Mouse (Mus musculus): ENCODE data around the gene Tm4sf4.

- TF ChIP-seq POLR2A (IDR thresholded peaks at IDR 0.05; ENCODE audit: low read depth, low read length) (no peak), CTCF (IDR thresholded peaks at IDR 0.05; ENCODE audit: borderline replicate concordance, insufficient read depth, low read length) (no peak)
These were observed 56.9 kb downstream of the Tm4sf4 start for GRCm38 (mm10) chr3:57481981-57482380.
